Mouse (Mus musculus) right cerebral cortex, postnatal 14 days (tissue): ENCODE data around the gene Cep57l1.

Experiments used
- DNase-seq: peaks from one replicate; pipeline ENCODE4 v3.0.0; 2022

The Cep57l1 gene

GRCm38 (mm10) chr10:41814305-41814853, 4.7 kb upstream of the Cep57l1 start:
- DNase-seq = no peak

GRCm38 (mm10) chr10:41812566-41812965, 2.9 kb upstream of the Cep57l1 start:
- no peak for DNase-seq

- DNase-seq = no peak
These were observed 1.1 kb upstream of the Cep57l1 start for GRCm38 (mm10) chr10:41810564-41811455.

- DNase-seq = peak; percentile 78
These were observed 446 bp downstream of the Cep57l1 start for GRCm38 (mm10) chr10:41809080-41809770.

- no peak for DNase-seq
These were observed 3.8 kb downstream of the Cep57l1 start for GRCm38 (mm10) chr10:41805729-41806355.

DNA sequence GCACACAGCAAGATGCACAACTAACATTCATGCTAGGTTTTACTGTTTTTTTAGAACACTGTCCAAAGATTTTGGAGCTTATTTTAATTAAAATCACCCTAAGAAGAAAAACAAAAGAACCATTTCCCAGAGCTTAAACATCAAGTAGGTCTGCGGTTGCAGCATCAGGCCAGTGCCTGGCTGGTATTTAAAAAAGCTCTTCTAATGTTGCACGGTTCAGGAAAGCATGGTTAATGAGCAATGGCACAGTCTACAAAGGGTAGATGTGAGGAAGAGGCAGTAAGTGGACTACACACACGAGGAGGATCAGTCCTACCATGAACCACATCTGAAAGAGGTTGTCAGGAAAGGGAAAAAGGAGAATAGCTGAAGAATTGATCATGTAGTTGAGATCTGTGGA, 5.0 kb downstream of the Cep57l1 start:
- no peak for DNase-seq

DNA sequence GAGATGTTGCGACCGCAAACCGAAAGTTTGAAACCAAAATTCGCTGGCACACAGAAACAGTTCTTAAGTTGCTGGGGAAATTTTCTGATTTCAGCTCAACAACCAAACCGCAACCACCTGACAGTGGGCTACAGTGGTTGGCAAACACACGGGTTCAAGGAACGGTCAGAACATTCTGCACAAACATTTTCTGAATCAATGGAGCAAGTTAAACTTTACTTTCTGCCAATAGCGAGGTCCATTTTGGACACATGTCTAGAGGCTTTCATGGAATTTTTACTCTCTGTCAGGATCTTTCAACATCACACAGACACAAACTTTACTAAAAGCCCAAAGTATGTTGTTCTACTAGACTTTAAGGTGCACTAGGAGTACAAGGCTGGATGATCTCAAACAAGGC, 6.2 kb downstream of the Cep57l1 start:
- DNase-seq = no peak

GRCm38 (mm10) chr10:41797253-41797652, 12.4 kb downstream of the Cep57l1 start:
- DNase-seq = no peak

GRCm38 (mm10) chr10:41792375-41792774, 17.3 kb downstream of the Cep57l1 start:
- no peak for DNase-seq

GRCm38 (mm10) chr10:41767254-41767653, 42.4 kb downstream of the Cep57l1 start:
- DNase-seq = no peak

GRCm38 (mm10) chr10:41766280-41766679, 43.4 kb downstream of the Cep57l1 start:
- DNase-seq = no peak

GRCm38 (mm10) chr10:41765586-41765985, 44.1 kb downstream of the Cep57l1 start:
- no peak for DNase-seq

DNA sequence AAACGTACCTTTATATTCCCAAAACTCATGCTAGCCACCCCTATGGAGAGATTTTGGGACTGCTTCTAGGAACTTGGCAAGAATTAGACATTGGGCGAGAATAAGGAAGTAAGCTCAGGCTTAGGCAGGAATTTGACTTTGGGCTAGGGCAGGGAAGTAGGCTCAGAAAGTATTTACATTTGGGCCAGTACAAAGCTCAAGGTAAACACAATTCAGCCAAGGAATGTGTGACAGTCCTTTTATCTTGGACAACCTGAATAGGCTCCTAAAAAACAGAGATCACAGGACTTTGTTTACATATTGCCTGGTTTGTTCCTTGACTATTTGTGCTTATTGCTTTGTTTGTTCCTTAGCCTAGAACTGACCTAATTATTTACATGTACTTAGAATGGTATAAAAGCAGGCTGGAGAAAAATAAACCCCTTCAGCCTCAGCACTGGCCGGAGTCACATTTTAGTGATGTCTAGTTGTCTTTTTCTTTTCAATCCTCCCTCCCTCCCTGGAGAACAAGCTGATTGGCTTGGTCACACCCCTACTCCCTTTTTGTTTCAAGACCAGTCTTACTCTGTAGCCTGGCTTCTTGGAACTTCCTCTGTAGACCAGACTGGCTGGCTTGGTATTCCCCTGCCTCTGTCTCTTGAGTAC, 45.8 kb downstream of the Cep57l1 start:
- no peak for DNase-seq

- no peak for DNase-seq
These were observed 48.8 kb downstream of the Cep57l1 start for GRCm38 (mm10) chr10:41760866-41761265.

DNA sequence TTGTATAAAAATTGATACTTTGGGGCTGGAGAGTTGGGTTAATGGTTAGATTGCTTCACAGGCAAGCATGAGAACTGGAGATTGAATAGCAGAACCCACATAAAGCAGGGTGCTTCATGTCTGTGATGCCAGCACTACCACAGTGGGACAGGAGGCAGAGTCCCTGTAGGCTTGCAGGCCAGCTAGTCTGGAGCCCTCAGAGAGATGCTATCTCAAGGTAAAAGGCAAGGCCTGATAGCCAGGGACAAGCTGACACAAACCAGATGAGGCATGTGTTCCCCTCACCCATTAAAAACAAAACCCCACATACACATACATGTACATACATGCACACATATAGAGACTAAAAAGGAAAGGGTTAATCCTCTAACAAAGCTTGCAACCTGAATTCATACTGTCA, 51.6 kb downstream of the Cep57l1 start:
- no peak for DNase-seq

DNA sequence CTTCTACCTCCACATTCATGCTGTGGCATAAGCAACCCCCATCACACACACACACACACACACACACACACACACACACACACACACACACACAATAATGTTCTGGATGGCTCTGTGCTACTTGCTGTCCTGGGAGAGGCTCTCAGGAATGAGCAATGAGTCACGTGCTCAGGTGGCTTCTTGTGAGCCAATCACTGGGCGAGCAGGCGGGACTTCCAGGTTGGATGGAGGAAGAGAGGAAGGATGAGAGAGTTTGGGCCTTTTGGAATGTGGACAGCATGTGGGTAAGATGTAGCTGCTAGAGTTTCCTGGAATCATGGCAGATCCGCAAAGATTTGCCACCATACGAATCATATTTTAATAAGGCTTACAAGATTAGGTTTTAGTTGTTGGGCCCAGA, 52.4 kb downstream of the Cep57l1 start:
- DNase-seq = no peak

DNA sequence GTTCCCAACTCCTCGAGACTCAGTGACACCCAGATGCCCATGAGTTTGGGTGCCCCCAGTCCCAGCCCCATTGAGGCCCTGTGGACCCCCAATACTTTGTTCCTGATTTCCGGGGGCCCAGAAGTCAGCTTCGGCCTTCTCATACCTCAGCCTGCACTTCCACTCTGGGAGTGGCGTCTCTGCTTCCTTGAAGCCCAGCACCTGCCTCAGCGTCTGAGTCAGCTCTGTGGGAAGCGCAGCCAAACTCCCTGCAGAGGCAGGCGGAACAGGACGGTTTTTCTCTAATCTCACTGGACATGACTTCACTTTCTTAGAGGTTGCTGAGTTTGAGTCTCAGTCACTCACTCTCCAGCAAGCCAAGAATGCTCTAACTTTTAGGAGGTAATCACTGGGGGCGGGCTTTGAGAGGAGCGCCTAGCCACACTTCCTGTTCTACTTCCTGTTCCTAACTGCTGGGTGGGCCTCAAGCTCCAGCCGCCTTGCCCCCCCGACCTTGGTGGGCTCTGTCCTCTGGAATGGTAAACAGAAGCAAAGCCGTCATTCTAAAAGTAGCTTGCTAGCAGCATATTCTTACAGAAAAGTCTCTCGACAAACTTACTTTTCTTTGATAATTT, 57.7 kb downstream of the Cep57l1 start:
- no peak for DNase-seq

DNA sequence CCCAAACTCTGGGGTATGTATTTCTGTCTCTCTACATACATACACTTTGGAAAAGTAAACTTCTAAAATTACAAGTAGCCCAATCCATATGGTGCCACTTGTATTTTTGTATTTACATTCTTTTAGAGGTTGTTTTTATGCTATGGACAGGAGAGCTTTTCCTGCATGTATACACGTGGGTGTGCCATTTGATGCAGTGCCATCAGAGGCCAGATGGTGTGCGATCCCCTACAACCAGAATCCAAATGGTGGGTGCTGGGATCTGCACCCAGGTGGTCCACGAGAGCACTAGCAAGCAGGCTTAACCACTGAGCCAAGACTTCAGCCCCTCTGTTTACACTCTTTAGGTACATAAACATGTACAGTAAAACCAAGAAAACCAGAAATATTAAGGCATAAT, 60.4 kb downstream of the Cep57l1 start:
- DNase-seq = no peak

DNA sequence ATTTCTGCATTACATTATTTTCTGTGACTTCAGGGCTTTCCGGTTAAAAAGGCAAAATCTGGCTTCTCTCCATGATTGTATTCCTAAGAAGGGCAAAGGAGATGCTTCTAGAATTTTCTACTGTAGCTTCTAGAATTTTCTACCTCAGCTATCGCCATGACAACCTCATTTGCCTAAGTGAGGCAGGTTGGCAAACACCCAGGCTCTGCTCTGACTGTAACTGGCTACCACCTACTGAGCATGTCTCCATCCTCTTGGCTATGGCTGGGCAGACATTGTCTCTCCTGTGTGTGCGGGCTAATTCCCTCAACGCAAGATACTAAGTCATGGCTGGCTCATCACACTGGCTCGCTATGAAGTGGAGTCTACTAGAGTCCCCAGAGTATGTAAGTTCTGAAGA, 63.1 kb downstream of the Cep57l1 start:
- DNase-seq = peak; percentile 76

DNA sequence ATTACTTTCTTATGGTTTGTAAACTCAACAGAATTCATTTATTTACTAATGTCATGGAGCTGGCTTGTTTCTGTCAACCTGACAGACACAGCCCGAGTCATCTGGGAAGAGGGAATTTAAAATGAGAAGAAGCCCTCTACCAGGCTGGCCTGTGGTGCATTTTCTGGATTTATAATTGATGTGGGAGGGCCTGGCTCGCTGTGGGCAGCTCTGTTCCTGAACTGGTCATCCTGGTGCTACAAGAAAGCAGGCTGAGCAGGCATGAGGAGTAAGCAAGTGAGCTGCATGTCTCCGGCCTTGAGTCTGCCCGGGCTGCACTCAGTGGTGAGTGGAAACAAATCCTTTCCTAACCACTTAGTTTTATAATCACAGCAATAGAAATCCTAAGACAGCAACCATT, 65.7 kb downstream of the Cep57l1 start:
- no peak for DNase-seq

GRCm38 (mm10) chr10:41740221-41740620, 69.5 kb downstream of the Cep57l1 start:
- DNase-seq = no peak

- DNase-seq = no peak
These were observed 72.4 kb downstream of the Cep57l1 start for GRCm38 (mm10) chr10:41737245-41737644.

DNA sequence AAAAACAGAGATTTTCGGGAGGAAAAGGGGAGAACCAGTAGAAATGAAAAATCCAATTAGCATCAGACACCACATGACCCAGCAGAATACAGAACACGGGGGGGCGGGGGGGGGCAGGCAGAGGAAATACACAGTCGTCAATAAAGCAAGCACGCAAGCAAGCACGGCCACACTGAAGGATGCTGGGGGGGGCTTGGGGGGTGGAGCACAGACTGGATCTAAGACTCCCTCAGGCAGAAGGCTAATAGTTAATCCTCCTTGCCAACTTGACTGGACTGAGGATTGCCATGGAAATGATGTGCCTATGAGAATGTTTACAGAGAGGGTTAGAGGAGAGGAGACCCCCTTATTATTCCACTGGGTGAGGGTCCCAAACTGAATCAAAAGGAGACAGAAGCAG, 74.3 kb downstream of the Cep57l1 start:
- DNase-seq = no peak
